Mouse (Mus musculus) gastrocnemius, postnatal 4 days (tissue): Measurements from ENCODE around the gene Irak2. TPM values are rescaled to one million over a fixed set of nuclear protein-coding genes. Genes with fewer than 3 reads are reported as not detected.

Source experiments
- DNase-seq, 2 experiments: peaks; one replicate each; pipeline ENCODE4 v3.0.0; 2021 to 2022; ENCODE audit warnings: low spot score in 2 of 2, mixed read lengths in 2 of 2
- long read RNA-seq, 2 experiments: library from polyadenylated mRNA; stranded (forward); transcript quantifications; one replicate each; pipeline ENCODE4 v2.0.0; 2021
- total RNA-seq, 2 experiments: library from RNA; stranded (reverse); gene quantifications; 2 replicates each; pipeline ENCODE4 v1.2.3; 2021

Irak2 gene
- 10 to 100 TPM in 1 of 2 experiments, 1 to 10 TPM in 1; 9.5 to 10.7 TPM for total RNA-seq
- long read RNA-seq, experiment 1, partial matches to known transcripts: 1 of 6 reads
- long read RNA-seq, experiment 1, other reads (novel, unspliced or antisense): 3 of 6 reads
- long read RNA-seq, experiment 2, partial matches to known transcripts: 0 of 5 reads
- long read RNA-seq, experiment 2, other reads (novel, unspliced or antisense): 0 of 5 reads

- peak; percentile 88 to 94 for DNase-seq
These were observed at the start of gene Irak2 for GRCm38 (mm10) chr6:113638302-113639040. Irak2 (plus strand) TSS chr6:113638467.

- no peak for DNase-seq
These were observed 45.6 kb upstream of the Irak2 start for GRCm38 (mm10) chr6:113592637-113593036.

- no peak for DNase-seq
These were observed 40.3 kb upstream of the Irak2 start for GRCm38 (mm10) chr6:113597945-113598344.

- DNase-seq: no peak
These were observed 38.4 kb upstream of the Irak2 start for GRCm38 (mm10) chr6:113599833-113600232.

GRCm38 (mm10) chr6:113600543-113601139 is 37.6 kb upstream of the Irak2 start, which contains the start of gene Fancd2os:
Fancd2os (minus strand) TSS chr6:113600715.
- no peak for DNase-seq

GRCm38 (mm10) chr6:113602821-113603220 is 35.4 kb upstream of the Irak2 start:
- DNase-seq: no peak

GRCm38 (mm10) chr6:113603993-113604392 is 34.3 kb upstream of the Irak2 start:
- no peak for DNase-seq

- DNase-seq: peak; percentile 70 to 87
These were observed 33.6 kb upstream of the Irak2 start, which contains the start of gene Brk1 for GRCm38 (mm10) chr6:113604432-113605223. Brk1 (plus strand) TSS chr6:113604772.

- DNase-seq: no peak
These were observed 33.1 kb upstream of the Irak2 start for GRCm38 (mm10) chr6:113605224-113605545.

- no peak for DNase-seq
These were observed 29.4 kb upstream of the Irak2 start for GRCm38 (mm10) chr6:113608871-113609270.

- DNase-seq: no peak
These were observed 29.0 kb upstream of the Irak2 start for GRCm38 (mm10) chr6:113609293-113609692.

- DNase-seq: no peak
These were observed 25.9 kb upstream of the Irak2 start for GRCm38 (mm10) chr6:113612258-113612969.

GRCm38 (mm10) chr6:113614152-113614551 is 24.1 kb upstream of the Irak2 start:
- DNase-seq: no peak

GRCm38 (mm10) chr6:113614997-113615396 is 23.3 kb upstream of the Irak2 start:
- no peak for DNase-seq

GRCm38 (mm10) chr6:113615489-113615888 is 22.8 kb upstream of the Irak2 start:
- no peak for DNase-seq

GRCm38 (mm10) chr6:113623386-113623785 is 14.9 kb upstream of the Irak2 start:
- DNase-seq: no peak

- DNase-seq: peak; percentile 76 to 89
These were observed 14.1 kb upstream of the Irak2 start, which contains the start of gene Vhl for GRCm38 (mm10) chr6:113623941-113624751. Vhl (plus strand) TSS chr6:113623959.

- no peak for DNase-seq
These were observed 13.1 kb upstream of the Irak2 start for GRCm38 (mm10) chr6:113624989-113625770.

- no peak for DNase-seq
These were observed 7.9 kb upstream of the Irak2 start for GRCm38 (mm10) chr6:113630322-113630721.
